Mouse (Mus musculus): ENCODE data around the gene Lrwd1.

Gene Lrwd1

GRCm38 (mm10) chr5:136104511-136104910, 31.4 kb downstream of the Lrwd1 start:
- in situ Hi-C loops (cut with MboI; ENCODE audit: low pct_unique_long_range_greater_than_20kb in 1 of 2, low sequenced_read_pairs in 2 of 2, unreplicated experiment in 1 of 2), result no loop called here

GRCm38 (mm10) chr5:136102099-136102820, 33.6 kb downstream of the Lrwd1 start:
- in situ Hi-C loops (cut with MboI; ENCODE audit: low pct_unique_long_range_greater_than_20kb in 1 of 2, low sequenced_read_pairs in 2 of 2, unreplicated experiment in 1 of 2), result no loop called here

GRCm38 (mm10) chr5:136098536-136098935, 37.3 kb downstream of the Lrwd1 start:
- in situ Hi-C loops (cut with MboI; ENCODE audit: low pct_unique_long_range_greater_than_20kb in 1 of 2, low sequenced_read_pairs in 2 of 2, unreplicated experiment in 1 of 2), result no loop called here

GRCm38 (mm10) chr5:136095089-136095488, 40.8 kb downstream of the Lrwd1 start:
- in situ Hi-C loops (cut with MboI; ENCODE audit: low pct_unique_long_range_greater_than_20kb in 1 of 2, low sequenced_read_pairs in 2 of 2, unreplicated experiment in 1 of 2), result no loop called here

GRCm38 (mm10) chr5:136094249-136095010, 41.4 kb downstream of the Lrwd1 start:
- in situ Hi-C loops (cut with MboI; ENCODE audit: low pct_unique_long_range_greater_than_20kb in 1 of 2, low sequenced_read_pairs in 2 of 2, unreplicated experiment in 1 of 2), result no loop called here

- in situ Hi-C loops (cut with MboI; ENCODE audit: low pct_unique_long_range_greater_than_20kb in 1 of 2, low sequenced_read_pairs in 2 of 2, unreplicated experiment in 1 of 2), result no loop called here
These were observed 43.9 kb downstream of the Lrwd1 start for GRCm38 (mm10) chr5:136091927-136092326.

- in situ Hi-C loops (cut with MboI; ENCODE audit: low pct_unique_long_range_greater_than_20kb in 1 of 2, low sequenced_read_pairs in 2 of 2, unreplicated experiment in 1 of 2), result no loop called here
These were observed 46.9 kb downstream of the Lrwd1 start for GRCm38 (mm10) chr5:136088821-136089575.

- in situ Hi-C loops (cut with MboI; ENCODE audit: low pct_unique_long_range_greater_than_20kb in 1 of 2, low sequenced_read_pairs in 2 of 2, unreplicated experiment in 1 of 2), result no loop called here
These were observed 49.6 kb downstream of the Lrwd1 start for GRCm38 (mm10) chr5:136086290-136086689.

- in situ Hi-C loops (cut with MboI; ENCODE audit: low pct_unique_long_range_greater_than_20kb in 1 of 2, low sequenced_read_pairs in 2 of 2, unreplicated experiment in 1 of 2), result loop anchor here in 1 of 2 experiments (5.0 kb wide), 1 partner anchor 188 kb away; no protein-coding TSS in a partner anchor
These were observed 50.8 kb downstream of the Lrwd1 start for GRCm38 (mm10) chr5:136084891-136085651.

GRCm38 (mm10) chr5:136084144-136084881, 51.6 kb downstream of the Lrwd1 start:
- in situ Hi-C loops (cut with MboI; ENCODE audit: low pct_unique_long_range_greater_than_20kb in 1 of 2, low sequenced_read_pairs in 2 of 2, unreplicated experiment in 1 of 2), result loop anchor here in 1 of 2 experiments (5.0 kb wide), 1 partner anchor 187 kb away; no protein-coding TSS in a partner anchor

GRCm38 (mm10) chr5:136083669-136084107, 52.2 kb downstream of the Lrwd1 start, which contains the start of gene Rasa4:
Rasa4 (plus strand) TSS chr5:136083916.
- in situ Hi-C loops (cut with MboI; ENCODE audit: low pct_unique_long_range_greater_than_20kb in 1 of 2, low sequenced_read_pairs in 2 of 2, unreplicated experiment in 1 of 2), result loop anchor here in 1 of 2 experiments (5.0 kb wide), 1 partner anchor 186 kb away; no protein-coding TSS in a partner anchor

- in situ Hi-C loops (cut with MboI; ENCODE audit: low pct_unique_long_range_greater_than_20kb in 1 of 2, low sequenced_read_pairs in 2 of 2, unreplicated experiment in 1 of 2), result loop anchor here in 1 of 2 experiments (5.0 kb wide), 1 partner anchor 185 kb away; no protein-coding TSS in a partner anchor
These were observed 53.5 kb downstream of the Lrwd1 start for GRCm38 (mm10) chr5:136082345-136082744.

GRCm38 (mm10) chr5:136078136-136078535, 57.7 kb downstream of the Lrwd1 start:
- in situ Hi-C loops (cut with MboI; ENCODE audit: low pct_unique_long_range_greater_than_20kb in 1 of 2, low sequenced_read_pairs in 2 of 2, unreplicated experiment in 1 of 2), result no loop called here

- in situ Hi-C loops (cut with MboI; ENCODE audit: low pct_unique_long_range_greater_than_20kb in 1 of 2, low sequenced_read_pairs in 2 of 2, unreplicated experiment in 1 of 2), result no loop called here
These were observed 58.8 kb downstream of the Lrwd1 start for GRCm38 (mm10) chr5:136077001-136077550.

GRCm38 (mm10) chr5:136076284-136076683, 59.6 kb downstream of the Lrwd1 start:
- in situ Hi-C loops (cut with MboI; ENCODE audit: low pct_unique_long_range_greater_than_20kb in 1 of 2, low sequenced_read_pairs in 2 of 2, unreplicated experiment in 1 of 2), result no loop called here

GRCm38 (mm10) chr5:136075076-136075475, 60.8 kb downstream of the Lrwd1 start:
- in situ Hi-C loops (cut with MboI; ENCODE audit: low pct_unique_long_range_greater_than_20kb in 1 of 2, low sequenced_read_pairs in 2 of 2, unreplicated experiment in 1 of 2), result no loop called here

- in situ Hi-C loops (cut with MboI; ENCODE audit: low pct_unique_long_range_greater_than_20kb in 1 of 2, low sequenced_read_pairs in 2 of 2, unreplicated experiment in 1 of 2), result no loop called here
These were observed 62.3 kb downstream of the Lrwd1 start for GRCm38 (mm10) chr5:136073526-136073925.

All from mouse embryonic stem cell (cell line).